Mouse (Mus musculus): ENCODE results near the gene Als2. TPM values are rescaled to one million over a fixed set of nuclear protein-coding genes. Genes with fewer than 3 reads are reported as not detected.

Gene Als2
- total RNA-seq (2014; fragmentation: Nextera tagmentation) (6.7 and 8.9 TPM in 2 replicates), total RNA-seq (2017) (5.2 and 9.2 TPM in 2 replicates)

GRCm38 (mm10) chr1:59236856-59237441, at the start of gene Als2:
TSS of gene Als2 (minus strand) at chr1:59237231.
- ATAC-seq (replicated peaks; ENCODE audit: low FRiP score, low TSS enrichment, poor library complexity, severe bottlenecking): peak; percentile 93

GRCm38 (mm10) chr1:59286316-59286850, 49.4 kb upstream of the Als2 start:
- ATAC-seq (replicated peaks; ENCODE audit: low FRiP score, low TSS enrichment, poor library complexity, severe bottlenecking): peak; percentile 68; the same call in 1 of the 2 replicates

- ATAC-seq (replicated peaks; ENCODE audit: low FRiP score, low TSS enrichment, poor library complexity, severe bottlenecking): no peak
Observed at GRCm38 (mm10) chr1:59285880-59286279, 48.8 kb upstream of the Als2 start.

- no peak for ATAC-seq (replicated peaks; ENCODE audit: low FRiP score, low TSS enrichment, poor library complexity, severe bottlenecking)
Observed at GRCm38 (mm10) chr1:59272189-59272588, 35.2 kb upstream of the Als2 start.

- ATAC-seq (replicated peaks; ENCODE audit: low FRiP score, low TSS enrichment, poor library complexity, severe bottlenecking): no peak
Observed at GRCm38 (mm10) chr1:59269951-59270689, 33.1 kb upstream of the Als2 start.

- no peak for ATAC-seq (replicated peaks; ENCODE audit: low FRiP score, low TSS enrichment, poor library complexity, severe bottlenecking)
Observed at GRCm38 (mm10) chr1:59269466-59269865, 32.4 kb upstream of the Als2 start.

GRCm38 (mm10) chr1:59268931-59269330, 31.9 kb upstream of the Als2 start:
- no peak for ATAC-seq (replicated peaks; ENCODE audit: low FRiP score, low TSS enrichment, poor library complexity, severe bottlenecking)

- no peak for ATAC-seq (replicated peaks; ENCODE audit: low FRiP score, low TSS enrichment, poor library complexity, severe bottlenecking)
Observed at GRCm38 (mm10) chr1:59257736-59258135, 20.7 kb upstream of the Als2 start.

- no peak for ATAC-seq (replicated peaks; ENCODE audit: low FRiP score, low TSS enrichment, poor library complexity, severe bottlenecking)
Observed at GRCm38 (mm10) chr1:59256751-59257231, 19.8 kb upstream of the Als2 start, which contains the start of gene Cdk15. TSS of gene Cdk15 (plus strand) at chr1:59256906.

- ATAC-seq (replicated peaks; ENCODE audit: low FRiP score, low TSS enrichment, poor library complexity, severe bottlenecking): no peak
Observed at GRCm38 (mm10) chr1:59253301-59253909, 16.4 kb upstream of the Als2 start.

GRCm38 (mm10) chr1:59252762-59253161, 15.7 kb upstream of the Als2 start:
- no peak for ATAC-seq (replicated peaks; ENCODE audit: low FRiP score, low TSS enrichment, poor library complexity, severe bottlenecking)

- ATAC-seq (replicated peaks; ENCODE audit: low FRiP score, low TSS enrichment, poor library complexity, severe bottlenecking): peak; percentile 65
Observed at GRCm38 (mm10) chr1:59247602-59248001, 10.6 kb upstream of the Als2 start.

GRCm38 (mm10) chr1:59243770-59244169, 6.7 kb upstream of the Als2 start:
- no peak for ATAC-seq (replicated peaks; ENCODE audit: low FRiP score, low TSS enrichment, poor library complexity, severe bottlenecking)

- ATAC-seq (replicated peaks; ENCODE audit: low FRiP score, low TSS enrichment, poor library complexity, severe bottlenecking): peak; percentile 80
Observed at GRCm38 (mm10) chr1:59237614-59238211, 682 bp upstream of the Als2 start.

GRCm38 (mm10) chr1:59229187-59229586, 7.8 kb downstream of the Als2 start:
- ATAC-seq (replicated peaks; ENCODE audit: low FRiP score, low TSS enrichment, poor library complexity, severe bottlenecking): no peak

GRCm38 (mm10) chr1:59228552-59228951, 8.5 kb downstream of the Als2 start:
- ATAC-seq (replicated peaks; ENCODE audit: low FRiP score, low TSS enrichment, poor library complexity, severe bottlenecking): no peak

- ATAC-seq (replicated peaks; ENCODE audit: low FRiP score, low TSS enrichment, poor library complexity, severe bottlenecking): no peak
Observed at GRCm38 (mm10) chr1:59222101-59222825, 14.8 kb downstream of the Als2 start.

GRCm38 (mm10) chr1:59221591-59221990, 15.4 kb downstream of the Als2 start:
- no peak for ATAC-seq (replicated peaks; ENCODE audit: low FRiP score, low TSS enrichment, poor library complexity, severe bottlenecking)

GRCm38 (mm10) chr1:59220371-59220770, 16.7 kb downstream of the Als2 start:
- no peak for ATAC-seq (replicated peaks; ENCODE audit: low FRiP score, low TSS enrichment, poor library complexity, severe bottlenecking)

Measured in megakaryocyte-erythroid progenitor cell, adult 5-6 weeks (primary cell).